ENCODE assay signal across 20 mouse cellular contexts in genomic region chr1:80390366-80390765, GRCm38 (mm10). TPM values are rescaled to one million over a fixed set of nuclear protein-coding genes. Genes with fewer than 3 reads are reported as not detected.
A peak's percentile ranks its signal among the peaks of the same experiment; 100 is the strongest.
DNase-seq lines count a peak whose midpoint lies in the region; ATAC-seq and TF ChIP-seq lines count a peak whose summit lies in the region.
"Had no signal": no experiment of that assay in that cellular context is flagged by ENCODE, and none has a peak within 500 bp of the region (broad histone marks: within the 10 kb centered on the region; RNA-seq: fewer than 3 reads in every experiment).

No protein-coding gene starts in this region.

- DNase-seq in embryonic facial prominence, embryonic 14.5 days (ENCODE audit: low spot score): peak; percentile 22
- DNase-seq in embryonic facial prominence, embryonic 10.5 days (ENCODE audit: low spot score): no peak
- no peak for DNase-seq in frontal cortex, postnatal 25 days (ENCODE audit: low spot score in 2 of 2)
- DNase-seq in brain, adult 2 months (ENCODE audit: low read depth, low spot score): peak; percentile 53
- no peak for DNase-seq in thymus, adult 2 months
- DNase-seq: adrenal gland, postnatal 25 days; B cell, adult 2 months; cerebellum, adult 18-20 months; cerebellum, adult 9-11 months; cerebellum, postnatal 36 days; gastrocnemius, postnatal 14 days; heart, adult 2 months had no signal

- H3K36me3 ChIP-seq in embryonic facial prominence, embryonic 14.5 days (ENCODE audit: control insufficient read depth, insufficient read depth, low read length): no peaks in the 10 kb centered on the region
- no peaks in the 10 kb centered on the region for H3K36me3 ChIP-seq in embryonic facial prominence, embryonic 10.5 days (replicated peaks)
- no peaks in the 10 kb centered on the region for H3K36me3 ChIP-seq in forebrain, embryonic 16.5 days (ENCODE audit: control insufficient read depth, insufficient read depth)
- no peaks in the 10 kb centered on the region for H3K36me3 ChIP-seq in thymus, adult 2 months (ENCODE audit: control insufficient read depth, insufficient read depth, low read length)
- H3K36me3 ChIP-seq: heart, embryonic 12.5 days; hindbrain, embryonic 10.5 days had no signal

- ATAC-seq in embryonic facial prominence, embryonic 14.5 days (ENCODE audit: low read depth): no peak
- peak; percentile 96 for ATAC-seq in frontal cortex, adult (ENCODE audit: low TSS enrichment)
- peak; percentile 77 for ATAC-seq in forebrain, embryonic 16.5 days
- no peak for ATAC-seq in megakaryocyte-erythroid progenitor cell, adult 5-6 weeks (replicated peaks; ENCODE audit: low FRiP score, low TSS enrichment, poor library complexity, severe bottlenecking)
- ATAC-seq: intestine, postnatal 0 days; Patski had no signal

- H3K9me3 ChIP-seq in embryonic facial prominence, embryonic 14.5 days (ENCODE audit: control insufficient read depth, low read length): no peaks in the 10 kb centered on the region
- no peaks in the 10 kb centered on the region for H3K9me3 ChIP-seq in embryonic facial prominence, embryonic 10.5 days
- H3K9me3 ChIP-seq in forebrain, embryonic 16.5 days (ENCODE audit: control insufficient read depth, low read length): no peaks in the 10 kb centered on the region
- H3K9me3 ChIP-seq: heart, embryonic 12.5 days; hindbrain, embryonic 10.5 days had no signal

- no peak for TF ChIP-seq POLR2A in thymus, adult 2 months (IDR thresholded peaks at IDR 0.05; ENCODE audit: control insufficient read depth, extremely low read depth, insufficient read depth, low read length, poor library complexity)

- WGBS in embryonic facial prominence, embryonic 14.5 days: 66% methylated on average over 3 of the region's 3 CpGs
- 82% methylated on average over 3 of the region's 3 CpGs for WGBS in embryonic facial prominence, embryonic 10.5 days
- WGBS in forebrain, embryonic 16.5 days: 53% methylated on average over 3 of the region's 3 CpGs
- 90% methylated on average over 3 of the region's 3 CpGs for WGBS in thymus, adult 2 months

- no peak overlapping the region for H3K4me3 ChIP-seq in embryonic facial prominence, embryonic 14.5 days (ENCODE audit: low read depth, low read length)
- no peak overlapping the region for H3K4me3 ChIP-seq in embryonic facial prominence, embryonic 10.5 days
- H3K4me3 ChIP-seq in forebrain, embryonic 16.5 days (replicated peaks; ENCODE audit: low read length): no peak overlapping the region
- H3K4me3 ChIP-seq in thymus, adult 2 months (ENCODE audit: control insufficient read depth, insufficient read depth, low read length): no peak overlapping the region
- H3K4me3 ChIP-seq: heart, adult 2 months; heart, embryonic 12.5 days; hindbrain, embryonic 10.5 days had no signal

- no peaks in the 10 kb centered on the region; the same call in 1 of the 2 replicates for H3K4me1 ChIP-seq in embryonic facial prominence, embryonic 14.5 days (ENCODE audit: control insufficient read depth, insufficient read depth, low read length)
- H3K4me1 ChIP-seq in embryonic facial prominence, embryonic 10.5 days: no peaks in the 10 kb centered on the region
- no peaks in the 10 kb centered on the region; the same call in 1 of the 2 replicates for H3K4me1 ChIP-seq in forebrain, embryonic 16.5 days (replicated peaks; ENCODE audit: control insufficient read depth, insufficient read depth, low read length)
- H3K4me1 ChIP-seq in thymus, adult 2 months (replicated peaks; ENCODE audit: control insufficient read depth, insufficient read depth, low read length): peaks cover 4% of the 10 kb centered on the region
- H3K4me1 ChIP-seq: heart, embryonic 12.5 days; hindbrain, embryonic 10.5 days had no signal

- no peaks in the 10 kb centered on the region for H3K27me3 ChIP-seq in embryonic facial prominence, embryonic 14.5 days (replicated peaks; ENCODE audit: control insufficient read depth, insufficient read depth, low read length)
- no peaks in the 10 kb centered on the region for H3K27me3 ChIP-seq in embryonic facial prominence, embryonic 10.5 days (replicated peaks; ENCODE audit: low read depth, poor library complexity, severe bottlenecking)
- no peaks in the 10 kb centered on the region for H3K27me3 ChIP-seq in forebrain, embryonic 16.5 days (replicated peaks; ENCODE audit: control insufficient read depth, insufficient read depth, low read length)
- no peaks in the 10 kb centered on the region for H3K27me3 ChIP-seq in thymus, adult 2 months (ENCODE audit: control insufficient read depth, insufficient read depth, low read length)
- H3K27me3 ChIP-seq: heart, embryonic 12.5 days had no signal

- no peak overlapping the region for H3K27ac ChIP-seq in embryonic facial prominence, embryonic 14.5 days (replicated peaks; ENCODE audit: low read depth, low read length)
- no peak overlapping the region for H3K27ac ChIP-seq in embryonic facial prominence, embryonic 10.5 days (replicated peaks)
- H3K27ac ChIP-seq in forebrain, embryonic 16.5 days (ENCODE audit: low read length): no peak overlapping the region
- no peak overlapping the region for H3K27ac ChIP-seq in thymus, adult 2 months (ENCODE audit: control insufficient read depth, insufficient read depth, low read length)
- H3K27ac ChIP-seq: heart, adult 2 months; hindbrain, embryonic 10.5 days; hindbrain, embryonic 14.5 days had no signal

- H3K4me2 ChIP-seq in embryonic facial prominence, embryonic 14.5 days (ENCODE audit: low read depth, low read length): no peak overlapping the region
- H3K4me2 ChIP-seq in forebrain, embryonic 16.5 days (ENCODE audit: low read length): no peak overlapping the region
- H3K4me2 ChIP-seq: heart, embryonic 12.5 days; hindbrain, embryonic 14.5 days had no signal

- H3K9ac ChIP-seq in embryonic facial prominence, embryonic 14.5 days (ENCODE audit: low read depth, low read length): no peak overlapping the region
- H3K9ac ChIP-seq in forebrain, embryonic 16.5 days (replicated peaks; ENCODE audit: low read depth, low read length): no peak overlapping the region
- H3K9ac ChIP-seq: heart, embryonic 12.5 days; hindbrain, embryonic 14.5 days had no signal

- no peak for TF ChIP-seq CTCF in thymus, adult 2 months (IDR thresholded peaks at IDR 0.05; ENCODE audit: borderline replicate concordance, control insufficient read depth, extremely low read depth, insufficient read depth, low read length, poor library complexity)

RNA-seq across cellular contexts. Expression of gene Cul3, which starts 50.1 kb away (rescaled TPM):
- polyA plus RNA-seq in embryonic facial prominence, embryonic 14.5 days (2014; fragmentation: Nextera tagmentation; extraction: Ambion mirVana): 57.1 and 63.4 TPM in 2 replicates
- 33.1 and 37.5 TPM in 2 replicates for polyA plus RNA-seq in embryonic facial prominence, embryonic 10.5 days (2016; fragmentation: Nextera tagmentation; extraction: Ambion mirVana)
- 26.9 and 28.5 TPM in 2 replicates for polyA plus RNA-seq in forebrain, embryonic 16.5 days (2015; fragmentation: Nextera tagmentation; extraction: Ambion mirVana)
- 72.7 and 93.7 TPM in 2 replicates for total RNA-seq in megakaryocyte-erythroid progenitor cell, adult 5-6 weeks (2014; fragmentation: Nextera tagmentation)
- total RNA-seq in megakaryocyte-erythroid progenitor cell, adult 5-6 weeks (2017): 244 and 250 TPM in 2 replicates
- polyA plus RNA-seq in thymus, adult 2 months (2012; rRNA removed): 15.3 and 16.3 TPM in 2 replicates

Comparison
In these comparisons a context has a peak if more than half of its experiments do, and no peak if none do; other contexts are left out.
1. DNase-seq: peak in embryonic facial prominence, embryonic 14.5 days (single experiment) and brain, adult 2 months (single experiment); none in embryonic facial prominence, embryonic 10.5 days (single experiment), frontal cortex, postnatal 25 days (0 of 2) and thymus, adult 2 months (single experiment).
2. ATAC-seq: peak in frontal cortex, adult (single experiment) and forebrain, embryonic 16.5 days (single experiment); none in embryonic facial prominence, embryonic 14.5 days (single experiment) and megakaryocyte-erythroid progenitor cell, adult 5-6 weeks (single experiment).